11 mouse cellular contexts compared by ENCODE assay signal in genomic region chr4:41331085-41331484, GRCm38 (mm10). TPM values are rescaled to one million over a fixed set of nuclear protein-coding genes. Genes with fewer than 3 reads are reported as not detected.
DNase-seq lines count a peak whose midpoint lies in the region; ATAC-seq and TF ChIP-seq lines count a peak whose summit lies in the region.
"Had no signal": no experiment of that assay in that cellular context is flagged by ENCODE, and none has a peak within 500 bp of the region (broad histone marks: within the 10 kb centered on the region; RNA-seq: fewer than 3 reads in every experiment).

No protein-coding gene starts in this region.

- H3K27me3 ChIP-seq in G1E (ENCODE audit: insufficient read depth, low read length) = peaks cover 33% of the 10 kb centered on the region
- H3K27me3 ChIP-seq in intestine, embryonic 16.5 days (replicated peaks; ENCODE audit: control insufficient read depth, insufficient read depth, low read length) = no peaks in the 10 kb centered on the region
- no peaks in the 10 kb centered on the region for H3K27me3 ChIP-seq in midbrain, embryonic 15.5 days (replicated peaks)
- H3K27me3 ChIP-seq: hindbrain, embryonic 15.5 days had no signal

- peaks cover 17% of the 10 kb centered on the region for H3K4me1 ChIP-seq in G1E (ENCODE audit: insufficient read depth, low read depth, low read length)
- H3K4me1 ChIP-seq in intestine, embryonic 16.5 days (ENCODE audit: control insufficient read depth, insufficient read depth, low read length) = no peaks in the 10 kb centered on the region
- no peaks in the 10 kb centered on the region for H3K4me1 ChIP-seq in midbrain, embryonic 15.5 days
- H3K4me1 ChIP-seq: hindbrain, embryonic 15.5 days had no signal

- H3K9ac ChIP-seq in intestine, embryonic 16.5 days (ENCODE audit: low read depth, low read length) = no peak overlapping the region
- no peak overlapping the region for H3K9ac ChIP-seq in midbrain, embryonic 15.5 days
- H3K9ac ChIP-seq: hindbrain, embryonic 15.5 days had no signal

- H3K4me3 ChIP-seq in G1E (ENCODE audit: low read depth, low read length) = no peak overlapping the region
- H3K4me3 ChIP-seq in intestine, embryonic 16.5 days (ENCODE audit: low read length) = no peak overlapping the region
- H3K4me3 ChIP-seq in midbrain, embryonic 15.5 days = no peak overlapping the region
- H3K4me3 ChIP-seq: hindbrain, embryonic 15.5 days had no signal

- H3K9me3 ChIP-seq in G1E (replicated peaks) = no peaks in the 10 kb centered on the region
- no peaks in the 10 kb centered on the region for H3K9me3 ChIP-seq in intestine, embryonic 16.5 days (ENCODE audit: control insufficient read depth, low read length)
- H3K9me3 ChIP-seq in midbrain, embryonic 15.5 days = no peaks in the 10 kb centered on the region
- H3K9me3 ChIP-seq: hindbrain, embryonic 15.5 days had no signal

- ATAC-seq in G1E (ENCODE audit: extremely low read depth, insufficient number of reproducible peaks, low FRiP score, poor library complexity, severe bottlenecking) = peak; percentile 91
- peak; percentile 47; the same call in 1 of the 2 replicates for ATAC-seq in intestine, embryonic 16.5 days
- ATAC-seq in megakaryocyte progenitor cell, adult 5-6 weeks (replicated peaks; ENCODE audit: poor library complexity) = peak; percentile 98
- ATAC-seq in midbrain, embryonic 15.5 days (replicated peaks) = no peak

- TF ChIP-seq CTCF in G1E (IDR thresholded peaks at IDR 0.05; ENCODE audit: low read depth, low read length) = no peak

- peak overlapping the region; percentile 73; the same call in 1 of the 2 replicates for H3K27ac ChIP-seq in intestine, embryonic 16.5 days (ENCODE audit: low read length)
- H3K27ac ChIP-seq in midbrain, embryonic 15.5 days = no peak overlapping the region
- H3K27ac ChIP-seq: hindbrain, embryonic 15.5 days had no signal

- no peak overlapping the region for H3K4me2 ChIP-seq in intestine, embryonic 16.5 days (ENCODE audit: low read depth, low read length)
- no peak overlapping the region for H3K4me2 ChIP-seq in midbrain, embryonic 15.5 days
- H3K4me2 ChIP-seq: hindbrain, embryonic 15.5 days had no signal

- no peaks in the 10 kb centered on the region for H3K36me3 ChIP-seq in G1E (replicated peaks)
- H3K36me3 ChIP-seq in intestine, embryonic 16.5 days (ENCODE audit: control insufficient read depth, insufficient read depth, low read length) = no peaks in the 10 kb centered on the region
- H3K36me3 ChIP-seq in midbrain, embryonic 15.5 days (replicated peaks) = no peaks in the 10 kb centered on the region
- H3K36me3 ChIP-seq: hindbrain, embryonic 15.5 days had no signal

- 75% methylated on average over 3 of the region's 3 CpGs for WGBS in intestine, embryonic 16.5 days
- WGBS in midbrain, embryonic 15.5 days = 80% methylated on average over 3 of the region's 3 CpGs

- peak; percentile 27 for DNase-seq in adrenal gland, postnatal 14 days
- no peak for DNase-seq in adrenal gland, postnatal 10 days
- peak; percentile 13 for DNase-seq in G1E (ENCODE audit: low spot score)
- DNase-seq in cerebellum, postnatal 14 days = no peak
- no peak for DNase-seq in neural tube, embryonic 10.5 days (ENCODE audit: extremely low spot score, low spot score)
- DNase-seq: lung, postnatal 14 days; thymus, postnatal 25 days had no signal

RNA-seq across cellular contexts. Expression of gene Dcaf12, which starts 16.4 kb away (rescaled TPM):
- 53.7 and 57.3 TPM in 2 replicates for total RNA-seq in adrenal gland, postnatal 14 days (2021)
- total RNA-seq in adrenal gland, postnatal 10 days (2021) = 10 to 100 TPM; 47.2 to 51.8 TPM
- total RNA-seq in G1E (2014; fragmentation: Nextera tagmentation) (45.1 and 52.4 TPM in 2 replicates), G1E (2017) (39.1 and 41.8 TPM in 2 replicates)
- 49.2 and 50.8 TPM in 2 replicates for polyA plus RNA-seq in G1E (2012)
- polyA plus RNA-seq in intestine, embryonic 16.5 days (2015; fragmentation: Nextera tagmentation; extraction: Ambion mirVana) = 51.1 and 51.4 TPM in 2 replicates
- 32.5 and 38.9 TPM in 2 replicates for total RNA-seq in megakaryocyte progenitor cell, adult 5-6 weeks (2015)
- 28.5 and 31.3 TPM in 2 replicates for total RNA-seq in megakaryocyte progenitor cell, adult 5-6 weeks (2017)
- polyA plus RNA-seq in midbrain, embryonic 15.5 days (2015; fragmentation: Nextera tagmentation; extraction: Ambion mirVana) = 82.3 TPM in 2 replicates

RNA-seq across cellular contexts. Expression of gene Ubap1, which starts 17.7 kb away (rescaled TPM):
- 38.5 and 52.1 TPM in 2 replicates for total RNA-seq in adrenal gland, postnatal 14 days (2021)
- 10 to 100 TPM; 40.7 to 50.5 TPM for total RNA-seq in adrenal gland, postnatal 10 days (2021)
- total RNA-seq in G1E (2014; fragmentation: Nextera tagmentation) (25.1 and 39.2 TPM in 2 replicates), G1E (2017) (27.5 and 30.4 TPM in 2 replicates)
- polyA plus RNA-seq in G1E (2012) = 18.3 and 19.0 TPM in 2 replicates
- 46.5 and 52.1 TPM in 2 replicates for polyA plus RNA-seq in intestine, embryonic 16.5 days (2015; fragmentation: Nextera tagmentation; extraction: Ambion mirVana)
- total RNA-seq in megakaryocyte progenitor cell, adult 5-6 weeks (2015) = 21.1 and 28.6 TPM in 2 replicates
- 23.2 and 27.4 TPM in 2 replicates for total RNA-seq in megakaryocyte progenitor cell, adult 5-6 weeks (2017)
- 65.2 and 73.8 TPM in 2 replicates for polyA plus RNA-seq in midbrain, embryonic 15.5 days (2015; fragmentation: Nextera tagmentation; extraction: Ambion mirVana)

RNA-seq across cellular contexts. Expression of gene Ubap2, which starts 56.1 kb away (rescaled TPM):
- total RNA-seq in adrenal gland, postnatal 14 days (2021) = 42.1 and 44.8 TPM in 2 replicates
- total RNA-seq in adrenal gland, postnatal 10 days (2021) = 10 to 100 TPM; 39.0 to 46.7 TPM
- total RNA-seq in G1E (2014; fragmentation: Nextera tagmentation) = 116 and 135 TPM in 2 replicates
- total RNA-seq in G1E (2017) = 12.0 and 14.3 TPM in 2 replicates
- polyA plus RNA-seq in G1E (2012) = 552 and 920 TPM in 2 replicates
- polyA plus RNA-seq in intestine, embryonic 16.5 days (2015; fragmentation: Nextera tagmentation; extraction: Ambion mirVana) = 41.0 and 44.3 TPM in 2 replicates
- total RNA-seq in megakaryocyte progenitor cell, adult 5-6 weeks (2015) = 63.9 and 73.0 TPM in 2 replicates
- total RNA-seq in megakaryocyte progenitor cell, adult 5-6 weeks (2017) = 21.0 and 22.8 TPM in 2 replicates
- polyA plus RNA-seq in midbrain, embryonic 15.5 days (2015; fragmentation: Nextera tagmentation; extraction: Ambion mirVana) = 58.0 and 61.8 TPM in 2 replicates

Comparison
In these comparisons a context has a peak if more than half of its experiments do, and no peak if none do; other contexts are left out.
1. DNase-seq: peak in adrenal gland, postnatal 14 days (single experiment) and G1E (single experiment); none in adrenal gland, postnatal 10 days (single experiment), cerebellum, postnatal 14 days (0 of 2) and neural tube, embryonic 10.5 days (single experiment).